Mouse (Mus musculus) heart, adult 9 months (tissue): ENCODE measurements around the gene Ttll12.
A peak's percentile ranks its signal among the peaks of the same experiment; 100 is the strongest.

Experiments
- DNase-seq, 2 experiments: peaks; one replicate each; pipeline ENCODE4 v3.0.0; 2022; ENCODE audit warnings: low spot score in 2 of 2

Ttll12 gene

DNA sequence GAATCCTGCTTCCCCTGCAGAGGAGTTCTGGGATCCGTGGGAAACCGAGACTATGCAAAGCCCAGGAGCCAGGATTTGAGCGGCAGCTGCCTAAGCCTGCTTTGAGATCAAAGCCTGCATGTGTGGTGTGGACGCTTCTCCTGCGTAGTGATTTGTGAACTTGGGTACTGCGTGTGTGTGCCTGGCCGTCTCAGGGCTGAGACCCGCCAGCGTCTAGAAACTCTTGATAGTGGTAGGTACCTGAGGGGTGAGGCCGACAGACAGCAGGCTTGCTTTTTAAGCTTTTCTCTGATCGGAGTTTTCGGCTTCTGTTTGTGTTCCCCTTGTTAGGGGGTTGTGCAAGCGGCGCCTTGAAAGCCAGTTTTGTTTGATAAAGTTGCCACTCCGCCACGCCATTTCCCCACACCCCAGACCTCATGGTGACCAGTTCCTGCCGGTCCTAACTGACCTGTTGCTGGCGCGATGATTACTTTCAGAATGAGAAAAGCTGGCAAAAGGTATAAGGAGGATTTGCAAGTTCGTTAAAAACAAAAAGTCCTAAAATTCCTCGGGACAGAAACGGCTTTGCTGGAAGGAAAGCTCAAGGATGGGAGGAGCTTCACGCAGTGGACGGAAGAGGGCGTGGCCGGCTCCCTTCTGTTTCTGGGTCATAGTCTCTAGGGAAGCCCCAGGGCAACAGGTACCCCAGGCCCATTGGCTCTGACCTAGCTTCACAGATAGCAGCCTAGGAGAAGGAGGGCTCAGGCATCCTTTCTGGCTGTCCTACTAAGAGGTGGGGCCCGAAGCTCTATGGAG is 30.9 kb downstream of the Ttll12 start:
- peak; percentile 57 to 65 for DNase-seq

DNA sequence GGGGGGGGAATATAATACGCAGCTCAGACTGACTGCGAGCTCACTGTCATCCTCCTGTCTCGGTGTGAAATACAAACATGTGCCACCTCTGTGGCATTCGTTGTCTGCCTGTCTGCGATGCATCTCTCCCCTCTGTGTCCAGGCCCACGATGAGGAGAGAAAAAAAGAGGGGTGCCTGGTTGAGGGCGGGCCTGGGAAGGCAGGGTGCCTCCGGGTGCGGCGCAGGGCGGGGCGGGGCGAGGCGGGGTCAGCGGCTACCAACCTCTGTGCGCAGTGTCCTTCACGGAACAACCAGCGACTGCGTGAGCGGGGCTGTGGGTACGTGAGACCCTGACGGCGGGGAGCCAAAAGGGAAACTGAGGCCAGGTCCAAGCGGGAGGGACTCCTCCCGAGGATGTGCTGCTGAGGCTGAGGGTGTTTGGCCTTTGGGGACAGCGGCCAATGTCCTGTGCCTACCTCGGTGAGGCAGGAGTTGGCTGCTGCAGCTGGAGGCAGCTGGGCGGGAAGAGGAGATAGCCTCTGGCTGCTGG is 31.6 kb downstream of the Ttll12 start, which contains the start of the genes Tspo and Mcat:
Tspo (plus strand) TSS at position 266 of the 530 bp plus-strand sequence.
Mcat (minus strand) TSS at position 461 of the 530 bp plus-strand sequence.
- DNase-seq = peak; percentile 71 to 74

GRCm38 (mm10) chr15:83562626-83563270 is 32.2 kb downstream of the Ttll12 start:
- peak; percentile 92 to 94 for DNase-seq

DNA sequence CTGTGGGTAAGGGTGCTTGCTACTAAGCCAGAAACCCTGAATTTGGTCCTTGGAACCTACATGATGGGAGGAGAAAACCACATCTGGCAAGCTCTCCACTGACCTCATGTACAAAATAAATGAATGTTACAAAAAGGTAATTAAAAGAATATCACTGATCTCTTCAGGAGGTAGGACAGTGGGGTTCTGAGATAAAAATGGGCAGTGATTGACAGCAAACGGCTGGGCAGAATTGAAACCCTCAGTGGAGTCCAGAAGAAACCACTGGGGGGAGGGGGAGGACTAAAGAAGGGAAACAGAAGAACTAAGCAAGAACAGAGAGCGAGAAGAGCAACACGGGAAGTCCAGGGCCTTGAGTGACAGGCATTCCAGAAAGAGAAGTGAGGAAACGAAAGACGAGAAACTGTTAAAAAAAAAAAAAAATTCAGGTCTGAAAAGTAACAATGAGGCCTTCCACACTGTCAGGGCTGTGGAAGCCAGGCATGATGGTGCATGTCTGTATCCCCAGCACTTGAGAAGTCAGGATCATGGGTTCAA is 33.9 kb downstream of the Ttll12 start:
- no peak for DNase-seq

GRCm38 (mm10) chr15:83555161-83555974 is 39.6 kb downstream of the Ttll12 start:
- DNase-seq = peak; percentile 85 to 90

GRCm38 (mm10) chr15:83553831-83554230 is 41.1 kb downstream of the Ttll12 start:
- DNase-seq = no peak

GRCm38 (mm10) chr15:83550137-83550536 is 44.8 kb downstream of the Ttll12 start:
- DNase-seq = no peak

DNA sequence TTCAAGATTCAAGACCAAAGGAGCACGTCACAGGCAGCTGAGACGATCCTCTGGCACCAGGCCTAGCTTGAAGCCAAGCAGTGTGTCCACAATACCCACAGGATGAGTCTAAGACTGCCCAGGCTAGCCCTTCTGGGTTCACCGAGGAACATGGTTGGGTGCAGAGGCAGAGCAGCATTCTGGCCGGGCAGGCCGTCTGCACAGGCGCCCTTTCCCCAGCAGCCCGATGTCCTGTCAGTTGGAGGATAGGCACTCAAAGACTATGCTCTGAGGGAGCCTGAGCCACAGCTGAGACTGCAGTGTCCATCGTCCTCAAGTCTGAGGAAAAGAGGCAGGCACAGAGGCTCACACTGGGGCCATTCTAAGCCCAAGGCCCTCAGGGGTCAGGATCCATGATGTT is 47.8 kb downstream of the Ttll12 start:
- DNase-seq = no peak

DNA sequence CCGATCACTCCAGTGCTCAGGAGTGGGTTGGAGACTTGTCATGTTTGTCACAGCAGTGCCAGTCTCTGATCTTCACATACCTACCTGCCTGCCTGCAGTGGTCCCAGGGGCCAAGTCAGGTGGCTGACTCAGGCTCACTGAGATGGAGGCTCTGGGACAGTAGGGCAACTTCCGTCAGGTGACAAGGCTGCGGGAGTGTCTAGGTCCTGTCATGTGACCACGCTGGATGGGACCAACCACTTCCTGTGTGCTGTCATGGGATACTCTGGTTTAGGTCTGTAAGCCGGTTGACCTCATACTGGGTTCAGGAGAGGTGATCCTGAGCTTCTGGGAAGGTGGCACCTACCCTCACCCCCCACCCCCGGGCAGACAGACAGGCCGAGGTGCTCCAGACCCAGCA is 48.9 kb downstream of the Ttll12 start:
- DNase-seq = no peak

DNA sequence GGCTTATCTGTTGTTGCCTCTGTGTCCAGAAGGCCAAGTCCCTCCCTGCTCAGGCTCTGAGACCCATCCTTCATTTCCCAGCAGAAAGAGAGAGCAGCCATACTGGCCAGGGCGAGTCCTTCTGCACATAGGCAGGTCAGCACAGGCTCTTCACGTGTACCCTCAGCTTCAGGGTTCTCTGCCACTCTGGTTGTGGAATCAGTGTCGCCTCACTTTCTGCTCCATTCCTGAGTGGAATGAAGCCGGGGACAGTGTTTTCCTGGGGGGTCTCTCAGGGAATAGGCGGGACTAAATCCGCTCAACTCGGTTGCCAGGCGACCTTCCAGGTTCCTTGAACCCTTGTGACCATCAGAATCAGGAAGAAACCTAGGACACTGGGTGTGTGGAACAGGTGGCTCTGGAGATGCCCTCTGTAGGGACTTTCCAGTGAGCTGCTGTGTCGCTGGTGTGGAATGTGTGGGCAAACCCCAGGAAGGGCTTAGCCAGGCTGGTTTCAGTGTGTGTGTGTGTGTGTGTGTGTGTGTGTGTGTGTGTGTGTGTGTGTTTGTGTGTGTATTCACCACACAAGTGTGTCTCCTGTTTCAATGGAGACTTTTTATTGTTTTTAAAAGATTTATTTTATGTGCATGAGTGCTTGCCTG is 53.2 kb downstream of the Ttll12 start:
- no peak for DNase-seq

DNA sequence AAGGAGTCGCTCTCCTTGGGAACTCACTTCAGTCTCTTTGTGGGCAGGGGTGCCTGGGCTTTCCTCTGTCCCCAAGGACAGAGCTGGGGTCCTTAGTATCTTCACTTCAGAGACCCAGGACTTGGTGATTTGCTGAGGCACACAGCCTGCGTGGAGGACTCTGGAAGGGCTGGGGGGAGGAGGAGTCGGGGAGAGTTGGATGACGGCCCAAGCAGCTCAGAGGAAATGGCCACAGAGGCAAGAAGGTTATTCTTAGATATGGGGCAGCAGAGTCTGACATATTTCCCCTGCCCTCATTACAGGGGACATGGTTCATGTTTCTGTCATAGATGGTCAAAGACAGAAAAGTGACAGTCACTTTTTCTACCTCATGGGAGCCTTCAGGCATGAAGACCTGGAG is 55.1 kb downstream of the Ttll12 start:
- DNase-seq = peak; percentile 71 to 74

- no peak for DNase-seq
These were observed 56.1 kb downstream of the Ttll12 start for GRCm38 (mm10) chr15:83538855-83539254.

- DNase-seq = no peak
These were observed 59.1 kb downstream of the Ttll12 start for GRCm38 (mm10) chr15:83535890-83536231.

GRCm38 (mm10) chr15:83534960-83535889 is 59.7 kb downstream of the Ttll12 start:
- peak; percentile 45 to 48 for DNase-seq

- DNase-seq = no peak
These were observed 62.4 kb downstream of the Ttll12 start for GRCm38 (mm10) chr15:83532606-83533005.

DNA sequence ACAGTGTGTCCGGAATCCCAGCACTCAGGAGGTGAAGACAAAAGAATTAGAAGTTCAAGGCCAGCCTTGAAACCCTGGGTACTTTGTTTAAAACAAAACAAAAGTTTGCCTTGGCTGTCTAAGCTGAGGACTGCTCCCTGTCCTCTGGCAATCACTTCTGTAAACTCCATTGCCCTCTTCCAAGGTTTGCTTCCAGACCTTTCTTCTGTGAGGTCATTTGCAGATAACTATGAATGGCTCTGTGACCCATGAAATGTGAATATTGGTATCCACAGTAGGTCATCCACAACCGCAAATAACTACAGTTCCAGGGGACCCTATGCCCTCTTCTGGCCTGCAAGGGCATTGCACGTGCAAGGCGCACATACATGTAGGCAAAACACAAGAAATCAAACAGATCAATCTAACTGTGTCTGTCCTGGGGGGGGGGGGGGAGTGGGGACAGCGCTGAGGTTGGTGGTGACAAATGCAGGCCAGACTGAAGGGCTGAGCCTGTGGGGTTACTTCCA is 62.9 kb downstream of the Ttll12 start:
- no peak for DNase-seq

GRCm38 (mm10) chr15:83530688-83531087 is 64.3 kb downstream of the Ttll12 start:
- no peak for DNase-seq

DNA sequence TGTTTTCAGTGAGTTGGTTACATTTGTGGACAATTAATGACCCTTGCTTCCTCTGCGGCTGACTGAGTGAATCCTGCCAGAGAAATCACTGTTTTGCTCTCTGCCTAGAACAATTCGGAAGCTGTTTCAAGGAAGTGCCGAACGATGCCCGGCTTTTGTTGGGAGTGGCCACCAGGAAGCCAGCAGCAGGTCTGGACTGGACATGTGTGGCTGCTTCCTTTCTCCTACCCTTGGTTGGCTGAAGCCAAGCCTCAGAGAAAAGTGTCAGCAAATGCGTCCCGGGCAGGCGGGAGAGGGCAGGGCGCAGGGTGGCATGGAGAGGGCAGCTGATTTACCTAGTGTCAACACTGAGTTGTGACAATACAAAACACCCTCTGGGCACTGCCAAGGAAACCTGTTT is 64.7 kb downstream of the Ttll12 start:
- peak; percentile 58 to 84 for DNase-seq

GRCm38 (mm10) chr15:83529765-83530164 is 65.2 kb downstream of the Ttll12 start:
- peak; percentile 59 to 70 for DNase-seq

DNA sequence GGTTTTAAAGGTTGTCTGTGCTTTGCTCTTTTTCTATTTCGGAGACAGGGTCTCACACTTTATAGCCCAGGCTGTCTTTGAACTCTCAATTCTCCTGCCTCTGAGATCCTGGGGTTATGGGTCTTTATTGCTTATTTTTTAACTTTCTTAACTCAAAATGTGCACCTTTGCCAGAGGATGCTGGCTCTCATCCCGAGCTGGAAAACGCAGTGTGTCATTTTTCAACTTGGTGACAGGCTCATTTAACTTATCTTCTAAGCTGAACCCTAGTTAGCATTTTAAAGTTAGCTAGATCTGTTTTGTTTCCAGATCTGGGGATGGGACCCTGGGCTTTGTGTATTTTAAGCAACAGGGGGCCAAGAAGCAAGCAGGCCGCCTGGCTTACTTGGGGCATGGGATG is 66.1 kb downstream of the Ttll12 start:
- no peak for DNase-seq
